Mouse (Mus musculus) kidney, embryonic 15.5 days (tissue): ENCODE measurements at regions not wholly inside any gene's neighbourhood (a gene's known extent, or its start where the extent isn't known, plus 50 kb on each side); places are given as distances from the start of the nearest gene placed in this dataset.

ENCODE experiments used
- ATAC-seq: fragments of 200-750 bp; cut with Nextera tagmentation; replicated peaks from 2 replicates; pipeline ENCODE4 v1.8.0; 2017; ENCODE audit warnings: moderate TSS enrichment; ENCODE audit not compliant: low FRiP score
- H3K27ac ChIP-seq: fragments of 300-500 bp; sonication (generic); 2 replicates; pipeline ENCODE4 v1.5.1; 2015; ENCODE audit warnings: mild to moderate bottlenecking, inconsistent platforms
- H3K27me3 ChIP-seq: fragments of 300-500 bp; sonication (generic); 2 replicates; pipeline ENCODE4 v1.6.1; 2015; ENCODE audit warnings: inconsistent platforms
- H3K36me3 ChIP-seq: fragments of 300-500 bp; sonication (generic); 2 replicates; pipeline ENCODE4 v1.6.1; 2015; ENCODE audit warnings: inconsistent platforms
- H3K4me1 ChIP-seq: fragments of 300-500 bp; sonication (generic); 2 replicates; pipeline ENCODE4 v1.6.1; 2015; ENCODE audit warnings: inconsistent platforms
- H3K4me2 ChIP-seq: fragments of 300-500 bp; sonication (generic); 2 replicates; pipeline ENCODE4 v1.6.1; 2015; ENCODE audit warnings: moderate library complexity, mild to moderate bottlenecking, inconsistent platforms
- H3K4me3 ChIP-seq: fragments of 300-500 bp; sonication (generic); replicated peaks from 2 replicates; pipeline ENCODE4 v1.5.1; 2015; ENCODE audit warnings: mild to moderate bottlenecking, inconsistent platforms
- H3K9ac ChIP-seq: fragments of 300-500 bp; sonication (generic); 2 replicates; pipeline ENCODE4 v1.6.1; 2015; ENCODE audit warnings: mild to moderate bottlenecking, inconsistent platforms
- H3K9me3 ChIP-seq: fragments of 300-500 bp; sonication (generic); replicated peaks from 2 replicates; pipeline ENCODE4 v1.6.1; 2016; ENCODE audit warnings: inconsistent platforms
- WGBS: fragments of 180-500 bp; shearing (Covaris S2); methylation state at CpG from one replicate; pipeline ENCODE4 v1.1.7; 2015; ENCODE audit warnings: mixed read lengths; 5-methylcytosine and 5-hydroxymethylcytosine counted together

DNA sequence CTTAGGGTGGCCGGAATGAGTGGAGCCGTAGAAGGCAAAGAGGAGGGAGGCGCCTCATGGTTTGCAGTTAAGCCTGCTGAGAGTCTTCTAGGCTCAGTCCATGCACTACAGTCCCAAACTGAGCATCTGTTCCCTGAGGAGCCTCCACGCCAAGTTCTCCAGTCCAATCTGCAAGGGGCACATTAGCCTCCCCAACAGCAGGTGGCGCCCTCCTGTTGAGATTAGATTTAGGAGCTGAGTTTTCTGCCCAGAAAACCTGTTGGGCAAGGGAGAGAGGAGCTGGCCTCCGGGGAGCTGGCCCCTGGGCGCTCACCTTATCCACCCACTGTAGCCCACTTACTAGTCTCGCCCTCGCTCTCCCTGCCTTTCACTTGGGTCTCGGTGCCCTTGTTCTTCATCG, 150.0 kb upstream of the Haao start:
- Histone ChIP-seq H3K27me3 (no peaks in the 10 kb centered on the region), H3K4me1 (peaks cover 31% of the 10 kb centered on the region), H3K27ac (peak overlapping the region; percentile 87), H3K9ac (no peak overlapping the region), H3K4me3 (no peak overlapping the region), H3K36me3 (no peaks in the 10 kb centered on the region), H3K9me3 (no peaks in the 10 kb centered on the region), H3K4me2 (no peak overlapping the region)
- ATAC-seq: no peak
- WGBS: 82% methylated on average over 11 of the region's 11 CpGs

DNA sequence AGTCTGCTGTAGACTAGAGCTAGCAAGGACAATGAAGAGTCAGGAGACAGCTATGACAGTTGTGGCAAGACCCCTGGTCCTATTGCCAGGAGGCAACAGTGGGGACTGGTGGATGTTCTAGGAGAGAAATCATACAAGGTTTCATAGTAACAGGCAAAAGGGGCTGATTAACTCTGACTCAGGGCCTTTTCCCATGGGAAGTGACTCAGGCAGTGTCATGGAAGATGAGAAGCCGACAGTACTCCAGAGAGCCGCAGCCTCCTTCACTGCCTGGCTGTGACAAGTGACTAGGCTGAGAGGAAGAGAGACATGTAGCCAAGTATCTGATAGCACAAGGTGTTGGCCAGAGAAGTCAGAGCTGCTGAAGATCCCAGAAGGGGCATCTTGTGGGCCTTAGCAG, 145.3 kb upstream of the Haao start:
- H3K4me1 ChIP-seq: peaks cover 43% of the 10 kb centered on the region
- no peaks in the 10 kb centered on the region for H3K36me3 ChIP-seq
- H3K4me2 ChIP-seq: no peak overlapping the region
- H3K9ac ChIP-seq: no peak overlapping the region
- H3K9me3 ChIP-seq: no peaks in the 10 kb centered on the region
- WGBS: 75% methylated on average over 2 of the region's 2 CpGs
- H3K27ac ChIP-seq: no peak overlapping the region
- no peaks in the 10 kb centered on the region for H3K27me3 ChIP-seq
- no peak for ATAC-seq
- H3K4me3 ChIP-seq: no peak overlapping the region

DNA sequence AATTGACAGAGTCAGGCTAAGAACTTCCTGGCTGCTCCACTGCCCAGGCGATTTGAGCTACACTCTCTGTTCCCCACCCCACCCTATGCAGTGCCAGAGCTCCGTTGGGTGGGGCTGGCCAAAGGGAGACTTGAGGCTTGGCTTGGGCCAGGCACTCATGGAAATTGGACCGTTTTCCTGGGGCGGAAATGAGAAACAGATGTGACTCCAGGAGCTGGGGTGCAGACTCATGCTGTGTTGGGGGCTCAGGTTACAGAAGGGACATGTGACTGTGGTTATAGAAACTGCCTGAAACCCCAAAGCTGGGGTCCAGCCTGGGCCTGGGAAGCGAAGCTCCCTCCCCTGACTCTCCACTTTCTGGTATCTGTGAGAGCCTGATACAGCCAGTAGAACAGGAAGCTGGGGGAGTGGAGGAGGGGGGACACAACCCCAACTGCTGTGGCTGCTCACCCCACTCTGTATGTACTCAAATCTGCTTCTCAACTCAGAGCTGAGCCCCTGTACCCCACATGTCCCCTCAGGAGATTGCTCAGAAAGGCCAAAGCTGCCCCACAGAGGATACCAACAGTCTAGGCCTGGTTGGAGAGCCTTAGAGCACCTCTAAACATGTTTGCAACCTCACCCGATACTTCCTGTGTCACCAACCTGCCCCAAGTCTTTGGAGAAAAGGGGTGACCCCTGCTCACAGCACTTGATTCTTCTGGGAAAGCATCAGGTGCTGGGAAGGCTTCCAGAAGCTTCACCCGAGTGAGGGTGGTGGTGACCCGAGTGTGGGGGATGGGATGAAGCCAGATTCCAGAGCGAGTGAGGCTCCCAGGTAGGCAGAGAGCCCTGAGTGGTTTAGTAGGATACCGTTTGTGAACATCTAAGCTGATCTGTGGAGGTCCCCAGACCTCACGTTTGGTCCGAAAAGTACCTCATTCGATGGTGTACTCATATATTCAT, 142.9 kb upstream of the Haao start:
- 49% methylated on average over 13 of the region's 13 CpGs for WGBS
- H3K4me1 ChIP-seq: peaks cover 57% of the 10 kb centered on the region
- peak; percentile 78 for ATAC-seq

DNA sequence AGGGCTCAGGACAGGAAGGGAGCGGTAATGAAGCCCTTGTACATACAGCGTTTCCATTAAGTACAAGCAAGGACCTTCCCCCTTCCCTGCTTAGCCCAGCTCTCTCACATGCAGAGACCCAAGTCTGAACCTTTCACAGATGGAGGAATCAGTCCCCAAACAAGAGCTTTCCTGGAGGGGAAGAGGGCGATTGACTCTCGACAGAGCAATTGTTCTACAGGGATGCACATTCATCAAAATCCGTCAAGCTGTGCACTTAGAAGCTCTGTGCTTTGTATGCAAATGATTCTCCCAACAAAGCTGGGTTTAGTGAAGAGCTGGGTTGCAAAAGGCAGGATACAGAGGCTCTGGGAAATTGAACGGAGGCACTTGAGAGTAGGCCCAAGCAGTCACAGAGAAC, 141.1 kb upstream of the Haao start:
- H3K4me3 ChIP-seq: no peak overlapping the region
- 39% methylated on average over 6 of the region's 6 CpGs for WGBS
- H3K4me2 ChIP-seq: no peak overlapping the region
- peaks cover 75% of the 10 kb centered on the region for H3K4me1 ChIP-seq
- H3K36me3 ChIP-seq: no peaks in the 10 kb centered on the region
- no peak overlapping the region for H3K9ac ChIP-seq
- H3K27me3 ChIP-seq: no peaks in the 10 kb centered on the region
- H3K27ac ChIP-seq: peak overlapping the region; percentile 87
- no peaks in the 10 kb centered on the region for H3K9me3 ChIP-seq
- ATAC-seq: no peak

More for the DNA sequence above, 142.9 kb upstream of the Haao start:
- Histone ChIP-seq H3K4me3 (no peak overlapping the region), H3K9me3 (no peaks in the 10 kb centered on the region), H3K27ac (peak overlapping the region; percentile 87), H3K9ac (no peak overlapping the region), H3K27me3 (no peaks in the 10 kb centered on the region), H3K36me3 (no peaks in the 10 kb centered on the region), H3K4me2 (no peak overlapping the region)

GRCm38 (mm10) chr17:83988165-83988564, 140.4 kb upstream of the Haao start:
- H3K36me3 ChIP-seq: no peaks in the 10 kb centered on the region
- H3K27ac ChIP-seq: peak overlapping the region; percentile 87
- ATAC-seq: no peak
- no peak overlapping the region for H3K4me2 ChIP-seq
- no peak overlapping the region for H3K4me3 ChIP-seq
- no peaks in the 10 kb centered on the region for H3K27me3 ChIP-seq
- 84% methylated on average over 5 of the region's 5 CpGs for WGBS
- no peak overlapping the region for H3K9ac ChIP-seq
- H3K9me3 ChIP-seq: no peaks in the 10 kb centered on the region
- peaks cover 81% of the 10 kb centered on the region for H3K4me1 ChIP-seq

- H3K4me2 ChIP-seq: no peak overlapping the region
- H3K27me3 ChIP-seq: no peaks in the 10 kb centered on the region
- ATAC-seq: no peak
- no peaks in the 10 kb centered on the region for H3K9me3 ChIP-seq
- H3K9ac ChIP-seq: no peak overlapping the region
- H3K4me3 ChIP-seq: no peak overlapping the region
- H3K4me1 ChIP-seq: peaks cover 86% of the 10 kb centered on the region
- H3K27ac ChIP-seq: peak overlapping the region; percentile 87; the same call in 1 of the 2 replicates
- WGBS: 74% methylated on average over 4 of the region's 4 CpGs
- H3K36me3 ChIP-seq: no peaks in the 10 kb centered on the region
These were observed 139.9 kb upstream of the Haao start for GRCm38 (mm10) chr17:83987683-83988082.

DNA sequence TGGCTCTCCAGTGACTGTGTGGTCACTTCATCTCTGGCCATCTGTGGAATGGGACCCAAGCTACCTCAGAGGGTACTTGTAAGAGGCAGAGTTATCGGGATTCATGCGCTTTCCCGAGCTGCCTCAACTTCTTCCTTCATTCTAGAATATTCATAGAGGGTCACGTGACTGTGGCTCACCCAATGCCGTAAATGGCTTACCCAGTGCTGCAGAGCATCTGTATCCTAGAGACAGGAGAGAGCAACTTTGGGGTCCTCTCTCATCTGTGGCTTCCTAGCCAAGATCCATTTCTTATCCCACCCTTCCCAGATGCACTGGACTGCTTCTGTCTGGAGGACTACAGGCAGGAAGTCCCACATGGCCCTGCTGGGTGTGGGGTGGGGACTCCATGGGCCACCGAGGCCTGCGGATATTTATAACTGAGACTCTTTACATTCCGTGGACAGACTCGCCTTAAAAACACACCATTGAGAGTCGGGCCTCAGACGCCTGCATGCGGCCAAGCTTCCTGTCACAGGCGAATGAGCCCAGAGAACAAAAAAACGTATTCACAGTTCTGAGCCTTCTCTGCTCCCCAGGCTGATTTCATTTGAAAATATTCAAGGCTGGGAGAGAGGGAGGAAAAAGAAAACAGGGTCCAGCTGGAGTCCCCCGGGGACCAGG, 138.3 kb upstream of the Haao start:
- no peak overlapping the region for H3K4me2 ChIP-seq
- H3K27me3 ChIP-seq: no peaks in the 10 kb centered on the region
- 28% methylated on average over 15 of the region's 15 CpGs for WGBS
- no peak overlapping the region for H3K9ac ChIP-seq
- peaks cover 87% of the 10 kb centered on the region for H3K4me1 ChIP-seq
- H3K4me3 ChIP-seq: no peak overlapping the region
- no peak; the same call in 1 of the 2 replicates for ATAC-seq
- H3K9me3 ChIP-seq: no peaks in the 10 kb centered on the region
- no peaks in the 10 kb centered on the region for H3K36me3 ChIP-seq
- H3K27ac ChIP-seq: peak overlapping the region; percentile 96

DNA sequence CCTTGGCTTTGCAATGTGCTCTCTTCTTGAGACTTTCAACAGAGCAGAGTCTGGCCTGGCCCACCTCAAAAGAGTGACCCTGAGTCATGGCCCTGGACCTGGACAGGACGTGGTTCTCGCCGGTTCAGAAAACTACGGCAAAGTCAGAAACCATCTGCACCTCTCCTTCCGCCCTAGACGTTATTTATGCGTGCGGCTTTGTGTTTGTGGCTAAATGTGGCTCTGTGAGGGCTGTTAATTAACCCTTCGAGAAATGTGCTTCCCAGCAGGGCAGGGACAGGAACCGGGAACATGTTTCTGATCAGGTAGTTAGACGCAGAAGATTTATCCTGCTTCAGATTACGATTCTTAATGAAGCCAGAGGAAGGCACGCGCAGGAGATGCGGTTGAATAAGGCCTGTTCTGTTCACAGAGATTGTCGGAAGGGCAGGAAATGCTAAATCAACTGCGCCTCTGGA, 137.6 kb upstream of the Haao start:
- 8% methylated on average over 17 of the region's 17 CpGs for WGBS
- Histone ChIP-seq H3K4me2 (no peak overlapping the region), H3K27ac (peak overlapping the region; percentile 96), H3K9ac (no peak overlapping the region), H3K4me1 (peaks cover 80% of the 10 kb centered on the region), H3K9me3 (no peaks in the 10 kb centered on the region), H3K4me3 (no peak overlapping the region), H3K27me3 (no peaks in the 10 kb centered on the region), H3K36me3 (no peaks in the 10 kb centered on the region)
- ATAC-seq: peak; percentile 35; the same call in 1 of the 2 replicates

DNA sequence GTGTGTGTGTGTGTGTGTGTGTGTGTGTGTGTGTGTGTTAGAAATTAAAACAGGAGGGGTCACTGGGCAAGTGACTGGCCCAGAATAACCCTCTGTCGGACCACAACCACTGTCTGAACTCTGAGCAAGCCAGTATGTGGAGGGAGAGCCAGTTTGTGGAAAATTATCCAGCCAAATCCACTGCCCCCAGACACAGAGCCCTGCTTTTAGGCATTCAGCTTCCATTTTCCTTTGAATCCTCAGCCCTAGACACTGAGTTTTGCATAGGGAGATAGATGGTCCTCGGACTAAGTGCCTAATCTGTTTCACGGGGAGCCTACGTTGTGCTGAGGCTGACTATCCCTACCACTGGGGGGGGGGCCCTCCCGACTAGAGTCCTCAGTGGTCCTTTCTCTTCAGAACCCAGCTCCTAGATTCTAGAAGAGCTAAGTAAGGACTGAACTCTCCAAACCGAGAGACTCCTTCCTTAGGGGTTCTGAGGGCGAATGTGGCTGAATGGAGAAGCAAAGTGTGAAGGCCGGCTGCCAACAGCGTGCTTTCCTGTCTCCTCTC, 136.2 kb upstream of the Haao start:
- no peaks in the 10 kb centered on the region for H3K9me3 ChIP-seq
- no peaks in the 10 kb centered on the region for H3K36me3 ChIP-seq
- no peak for ATAC-seq
- peak overlapping the region; percentile 96 for H3K27ac ChIP-seq
- no peak overlapping the region for H3K4me2 ChIP-seq
- WGBS: 86% methylated on average over 9 of the region's 9 CpGs
- no peak overlapping the region for H3K4me3 ChIP-seq
- no peaks in the 10 kb centered on the region for H3K27me3 ChIP-seq
- H3K9ac ChIP-seq: no peak overlapping the region
- H3K4me1 ChIP-seq: peaks cover 76% of the 10 kb centered on the region

- H3K27ac ChIP-seq: peak overlapping the region; percentile 96
- no peaks in the 10 kb centered on the region for H3K36me3 ChIP-seq
- H3K4me3 ChIP-seq: no peak overlapping the region
- H3K27me3 ChIP-seq: no peaks in the 10 kb centered on the region
- peaks cover 74% of the 10 kb centered on the region for H3K4me1 ChIP-seq
- peak; percentile 47 for ATAC-seq
- no peak overlapping the region; the same call in 1 of the 2 replicates for H3K9ac ChIP-seq
- no peaks in the 10 kb centered on the region for H3K9me3 ChIP-seq
- WGBS: 33% methylated on average over 18 of the region's 18 CpGs
- no peak overlapping the region for H3K4me2 ChIP-seq
These were observed 135.5 kb upstream of the Haao start for GRCm38 (mm10) chr17:83983070-83983836.

- Histone ChIP-seq H3K9ac (no peak overlapping the region; the same call in 1 of the 2 replicates), H3K36me3 (no peaks in the 10 kb centered on the region), H3K27ac (peak overlapping the region; percentile 96), H3K4me1 (peaks cover 74% of the 10 kb centered on the region), H3K4me3 (no peak overlapping the region), H3K9me3 (no peaks in the 10 kb centered on the region), H3K27me3 (no peaks in the 10 kb centered on the region), H3K4me2 (no peak overlapping the region)
- ATAC-seq: no peak
- 42% methylated on average over 8 of the region's 8 CpGs for WGBS
These were observed 134.9 kb upstream of the Haao start for GRCm38 (mm10) chr17:83982700-83983069.
